Mouse (Mus musculus) 3134 (cell line): ENCODE data around the gene Il17f.
"Not testable (repeated sequence)": the region's sequence is repeated elsewhere in the genome, so short reads cannot be mapped to it uniquely, and the experiment has no call there.

Experiments used
- DNase-seq: peaks from one replicate; pipeline ENCODE4 v3.0.0-alpha.2; 2011; ENCODE audit warnings: low spot score; ENCODE audit not compliant: insufficient read length; ENCODE audit errors: extremely low read depth

Il17f gene

DNA sequence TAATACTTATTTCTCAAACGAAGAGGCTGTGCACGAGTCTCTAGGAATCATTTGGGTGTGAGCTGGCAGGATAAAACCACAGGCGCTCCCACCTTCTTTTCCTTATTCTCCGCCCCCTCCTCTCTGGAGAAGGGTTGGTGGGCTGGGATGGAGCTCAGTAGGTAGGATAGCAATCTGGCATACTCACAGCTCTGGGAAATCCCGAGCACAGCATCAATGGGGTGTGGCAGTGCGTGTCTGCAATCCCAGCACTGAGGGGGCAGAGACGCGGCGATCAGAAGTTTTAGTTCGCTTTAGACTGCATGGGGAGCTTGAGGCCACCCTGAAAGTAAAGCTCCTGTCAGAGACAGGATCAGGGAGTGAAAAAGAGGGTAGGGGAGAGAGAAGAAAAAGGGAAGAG, 2.0 kb downstream of the Il17f start:
- no peak for DNase-seq

DNA sequence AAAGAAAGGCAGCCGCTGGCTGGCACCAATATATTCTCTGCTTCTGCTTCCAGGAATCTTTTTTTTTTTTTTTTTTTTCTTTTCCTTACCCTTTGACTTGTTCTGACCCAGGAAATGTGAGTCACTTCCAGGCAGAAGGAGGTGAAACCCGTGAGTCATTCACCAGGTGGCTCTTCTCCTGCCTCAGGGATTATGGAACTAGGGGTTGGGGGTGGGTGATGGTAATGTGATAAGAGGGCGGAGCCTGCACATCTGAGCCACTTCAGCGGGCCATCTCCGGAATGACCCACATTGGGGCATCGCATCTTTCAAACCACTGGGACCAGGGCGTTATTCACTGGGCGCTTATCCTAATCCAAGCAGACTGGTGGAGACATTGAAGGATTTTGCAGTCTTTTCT, 3.4 kb downstream of the Il17f start:
- DNase-seq, result no peak

DNA sequence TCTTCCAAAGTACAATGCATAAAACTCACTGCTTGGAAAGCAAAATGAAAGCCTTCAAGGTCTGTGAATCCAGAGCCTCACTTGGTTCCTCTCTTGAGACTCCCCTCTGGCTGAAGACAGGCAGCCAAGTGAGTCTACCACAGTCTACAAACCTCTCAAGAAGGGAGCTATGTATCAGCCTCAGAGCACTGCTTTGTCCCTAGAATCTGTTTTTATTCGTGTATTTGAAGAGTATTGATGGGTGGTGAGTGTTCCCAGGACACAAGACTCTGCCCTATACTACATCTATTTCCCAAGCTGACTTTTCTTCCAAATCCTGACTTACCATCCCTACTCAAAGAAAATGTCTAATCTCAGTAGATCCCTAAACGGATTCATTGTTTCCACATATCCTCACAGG, 12.1 kb downstream of the Il17f start:
- no peak for DNase-seq

DNA sequence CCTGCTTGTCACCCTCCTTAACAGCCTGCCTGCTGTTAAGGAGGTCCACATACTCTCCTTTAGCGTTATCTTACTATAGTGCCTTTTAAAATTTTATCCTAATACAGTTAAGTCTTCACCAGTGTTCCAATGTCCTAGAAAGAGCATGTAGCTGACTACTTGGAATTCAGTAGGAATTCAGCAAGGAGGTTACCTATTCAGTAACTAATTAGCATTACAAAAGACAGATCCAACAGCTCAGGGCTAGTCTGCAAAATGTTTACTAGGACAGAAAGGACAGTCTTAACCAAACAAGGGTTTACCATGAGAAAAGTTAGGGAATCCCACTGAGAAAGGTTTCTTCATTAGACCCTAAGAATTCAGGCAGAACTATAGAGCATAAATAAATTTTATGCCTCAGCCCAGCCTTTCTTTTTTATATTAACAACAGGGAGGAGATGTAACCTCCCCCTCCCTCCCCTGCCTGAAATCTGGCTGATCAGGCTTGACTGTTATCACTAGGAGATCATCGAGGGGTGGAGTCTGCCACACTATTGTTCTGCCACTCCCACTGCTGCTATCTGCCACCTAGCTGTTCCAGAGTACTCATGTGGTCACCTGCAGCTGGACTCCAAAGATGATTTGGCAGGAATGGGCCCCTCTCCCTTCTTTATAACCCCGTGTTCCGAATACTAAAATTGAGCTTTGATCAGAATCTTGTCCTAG, 16.2 kb downstream of the Il17f start:
- DNase-seq, result not testable (repeated sequence)

DNA sequence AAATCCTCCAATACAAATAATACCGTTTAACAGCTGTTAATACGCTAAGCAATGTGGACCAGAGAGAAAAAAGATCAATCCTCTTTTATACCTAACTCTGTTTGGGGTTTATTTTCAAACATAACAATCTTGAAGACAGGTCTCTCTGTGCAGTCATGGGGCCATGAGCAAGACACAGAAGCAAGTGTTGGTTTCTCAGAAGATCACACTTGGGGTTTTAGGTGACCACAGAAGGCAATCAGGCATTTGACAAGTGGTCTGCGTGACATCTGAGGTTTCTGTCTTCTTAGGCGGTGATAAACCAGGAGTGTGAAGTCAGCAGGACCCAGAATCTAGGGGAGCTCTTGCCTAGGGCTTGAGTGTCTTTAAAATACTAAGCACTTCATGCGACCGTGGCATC, 23.9 kb downstream of the Il17f start:
- no peak for DNase-seq

DNA sequence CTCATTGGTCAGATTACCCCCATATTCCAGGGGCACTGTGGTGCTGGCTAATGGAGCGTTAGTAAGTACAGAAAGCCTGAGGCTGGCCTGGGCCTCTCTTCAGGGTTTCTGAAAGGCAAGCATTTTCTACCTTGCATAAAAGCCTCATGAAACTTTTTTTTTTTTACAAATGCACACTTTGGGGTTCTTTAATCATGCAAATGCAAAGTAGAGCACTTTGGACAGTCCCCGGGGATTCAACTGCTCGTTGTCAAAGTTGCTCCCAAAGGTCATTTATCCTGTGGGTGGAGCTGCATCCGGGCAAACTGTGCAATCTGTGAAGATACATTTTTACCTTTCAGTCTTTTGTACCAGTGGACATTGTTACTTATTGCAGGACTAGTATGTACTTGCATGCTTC, 29.0 kb downstream of the Il17f start:
- DNase-seq, result no peak

DNA sequence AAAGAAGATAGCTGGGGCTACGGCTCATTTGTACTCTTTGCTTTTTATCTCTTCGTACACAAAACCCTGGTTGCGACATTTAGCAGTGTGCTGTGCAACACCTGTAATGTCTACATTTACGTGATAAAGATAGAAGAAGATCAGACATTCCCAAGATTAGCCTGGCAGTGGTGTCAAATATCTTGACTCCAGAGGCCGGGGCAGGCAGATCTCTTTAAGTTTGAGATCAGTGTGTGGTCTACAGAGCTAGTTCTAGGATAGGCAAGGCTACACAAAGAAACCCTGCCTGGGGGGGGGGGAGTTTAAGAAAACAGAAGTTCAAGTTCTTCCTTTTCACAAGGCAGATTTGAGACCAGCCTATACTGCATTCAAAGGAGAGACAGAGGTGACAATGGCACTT, 30.1 kb downstream of the Il17f start:
- DNase-seq, result no peak

DNA sequence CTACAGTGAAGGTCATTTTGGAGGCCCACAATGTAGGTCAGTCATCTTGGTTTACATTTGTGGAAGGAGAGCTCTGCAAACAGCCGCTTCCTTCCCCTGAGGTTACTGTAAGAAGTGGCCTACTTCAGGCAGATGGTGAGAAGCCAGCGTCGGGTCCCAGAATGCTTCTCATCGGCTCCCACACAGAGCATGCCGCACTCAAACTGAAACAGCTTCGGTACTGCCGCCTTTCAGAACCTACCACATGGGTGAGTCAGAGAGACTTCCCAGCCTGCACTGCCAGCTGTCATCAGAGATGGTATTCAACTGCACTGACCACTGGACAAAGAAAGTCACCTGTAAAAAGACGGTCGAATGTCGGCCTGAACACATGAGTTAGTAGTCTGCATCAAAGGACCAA, 30.6 kb downstream of the Il17f start:
- DNase-seq, result no peak

DNA sequence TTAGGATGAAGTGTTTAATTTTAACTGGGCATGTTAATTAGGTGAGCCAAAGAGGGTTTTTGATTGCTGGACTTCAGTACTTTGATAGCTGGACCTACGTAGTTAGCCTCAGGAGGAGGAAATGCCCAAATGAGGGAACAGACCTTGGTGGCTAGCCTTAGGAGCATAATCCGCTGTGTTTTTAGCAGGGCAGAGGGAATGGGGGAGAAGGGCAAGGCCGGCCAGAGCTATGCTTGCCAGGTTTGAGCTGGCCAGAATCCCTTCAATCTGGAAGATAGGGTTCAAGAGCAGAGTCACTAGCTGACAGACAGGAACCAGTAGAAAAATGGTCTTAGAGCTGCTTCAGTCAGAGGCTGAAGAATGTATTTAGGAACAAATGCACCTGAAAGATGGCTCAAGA, 32.8 kb downstream of the Il17f start:
- DNase-seq, result no peak

DNA sequence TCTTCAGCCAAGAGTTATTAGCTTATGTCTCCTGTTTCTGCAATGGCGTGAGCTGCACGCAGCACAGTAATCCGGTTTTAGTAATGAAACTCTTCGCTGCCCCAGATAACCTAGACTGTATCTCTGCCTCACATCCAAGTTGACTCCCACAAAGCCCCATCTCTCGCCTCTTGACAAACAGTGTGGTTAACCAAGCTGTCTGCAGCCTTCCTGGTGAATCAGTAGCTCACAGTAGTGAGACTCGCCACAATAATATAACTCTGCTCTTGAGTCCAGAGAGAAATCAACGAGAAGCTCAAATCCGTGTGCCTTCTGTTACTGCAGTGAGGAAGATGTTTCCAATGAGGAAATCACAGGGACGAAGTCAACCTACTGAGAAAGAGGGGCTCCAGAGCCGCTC, 36.0 kb downstream of the Il17f start:
- DNase-seq, result no peak

DNA sequence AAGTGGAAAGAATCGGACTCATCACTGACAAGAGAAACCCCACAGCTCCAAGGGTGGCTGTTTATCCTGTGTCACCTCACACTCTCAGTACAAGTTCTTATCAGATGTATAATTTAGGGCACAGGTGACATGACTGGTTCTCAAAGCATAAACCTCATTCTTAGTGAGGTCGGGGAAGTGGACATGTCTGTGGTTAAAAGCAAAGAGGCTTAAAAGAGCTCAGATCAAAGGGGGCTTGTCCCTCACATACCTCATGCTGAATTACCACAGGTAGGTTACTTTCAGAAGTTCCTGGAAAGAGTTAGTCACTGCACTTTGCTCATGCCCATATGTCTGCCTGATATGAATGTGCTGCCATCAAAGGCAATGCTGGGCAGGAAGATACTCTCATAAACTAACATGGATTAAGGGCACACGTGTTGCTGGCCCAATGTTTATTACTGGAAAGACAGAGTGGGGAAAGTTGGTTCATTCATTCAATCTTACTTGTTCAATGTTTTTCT, 49.9 kb downstream of the Il17f start:
- no peak for DNase-seq

DNA sequence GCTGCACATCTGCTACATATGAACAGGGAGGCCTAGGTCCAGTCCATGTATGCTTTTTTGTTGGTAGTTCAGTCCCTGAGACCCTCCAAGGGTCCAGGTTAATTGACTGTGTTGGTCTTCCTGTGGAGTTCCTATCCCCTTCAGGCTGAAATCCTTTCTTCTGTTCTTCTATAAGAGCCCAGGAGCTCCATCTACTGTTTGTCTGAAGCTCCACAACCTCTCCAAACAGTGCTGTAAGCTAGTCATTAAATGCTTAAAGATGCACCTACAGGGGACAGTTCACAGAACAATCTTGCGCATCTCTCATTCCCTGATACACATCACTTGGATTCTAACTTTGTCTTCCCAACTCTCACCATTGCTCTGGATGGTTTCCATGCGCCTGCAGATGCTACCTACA, 51.9 kb downstream of the Il17f start:
- DNase-seq, result no peak

DNA sequence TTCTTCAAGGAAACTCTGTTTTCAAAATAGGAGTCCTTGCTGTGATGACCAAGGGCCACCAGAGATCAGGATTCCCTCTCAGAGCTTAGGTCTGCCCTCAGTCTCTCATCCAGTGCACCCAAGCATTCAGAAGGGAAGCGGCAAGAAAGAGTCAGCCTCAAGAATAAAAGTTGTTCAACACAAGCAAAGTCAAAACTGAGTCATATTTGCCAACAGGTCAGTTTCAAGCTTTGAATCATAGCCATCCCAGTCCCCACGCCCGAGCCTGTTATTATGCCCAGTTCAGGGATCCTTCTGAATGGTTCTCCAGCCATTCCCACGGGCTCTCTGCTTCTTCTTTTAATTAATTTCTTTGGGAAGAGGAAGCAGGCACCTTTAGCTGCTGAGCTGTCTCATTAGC, 53.8 kb downstream of the Il17f start:
- no peak for DNase-seq

DNA sequence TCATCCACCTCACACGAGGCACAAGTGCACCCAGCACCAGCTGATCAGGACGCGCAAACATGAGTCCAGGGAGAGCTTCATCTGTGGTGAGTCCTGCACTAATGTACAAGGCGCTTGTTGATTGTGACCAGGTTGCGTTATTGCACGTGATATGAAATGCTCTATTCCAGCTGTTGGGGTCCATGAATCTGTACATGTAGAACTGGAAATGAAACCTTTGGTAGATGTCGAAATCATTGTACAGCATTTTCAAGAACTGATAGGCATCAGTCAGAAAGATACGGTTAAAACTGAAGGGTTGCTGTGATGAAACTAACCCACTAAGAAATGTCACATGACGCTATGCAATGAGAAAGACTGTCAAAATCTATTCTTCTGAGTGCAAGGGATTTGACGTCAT, 59.5 kb downstream of the Il17f start, which contains the start of gene Il17a:
TSS of gene Il17a (plus strand) at position 3 of the 400 bp plus-strand sequence.
- DNase-seq, result no peak
